Mouse (Mus musculus) urinary bladder, postnatal 36 days (tissue): ENCODE results near the gene Slc25a51.

Experiments used
- DNase-seq, 2 experiments: peaks; one replicate each; pipeline ENCODE4 v3.0.0; 2022; ENCODE audit warnings: low spot score in 2 of 2, mixed read lengths in 1 of 2

Slc25a51 gene

DNA sequence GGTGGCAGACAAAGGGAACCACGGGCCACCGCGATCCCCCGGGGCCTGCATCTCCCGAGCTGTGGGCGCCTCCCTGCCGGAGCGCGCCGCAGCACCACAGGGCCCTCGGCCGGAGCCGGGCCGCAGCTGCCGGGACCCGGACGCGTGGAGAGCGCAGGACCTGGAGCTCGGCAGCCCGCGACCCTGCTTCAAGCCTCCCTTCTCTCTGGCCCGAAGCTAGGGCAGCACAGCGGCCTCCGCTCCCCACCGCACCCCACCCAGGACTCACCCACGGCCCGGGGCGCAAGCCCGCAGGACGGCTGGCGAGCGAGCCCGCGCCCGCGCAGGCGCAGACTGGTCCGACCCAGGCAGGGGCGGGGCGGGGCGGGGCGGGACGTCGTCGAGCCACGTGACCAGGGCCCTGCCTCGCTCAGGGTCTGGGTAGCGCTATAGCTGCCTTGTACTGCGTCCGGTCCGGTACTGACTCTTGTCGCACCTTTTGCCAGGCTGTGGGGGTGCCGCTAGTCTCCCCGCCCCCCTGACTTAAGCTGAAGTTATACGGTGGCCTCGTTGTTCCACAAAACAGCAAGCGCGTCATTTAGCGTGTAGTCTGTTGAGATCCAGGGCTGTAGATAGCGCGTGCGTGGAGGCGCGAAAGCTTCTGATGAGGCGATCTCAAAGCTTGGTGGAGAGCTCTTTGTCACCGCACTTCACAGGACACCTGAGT, at the start of gene Slc25a51:
Slc25a51 (minus strand) TSS at position 340 of the 706 bp plus-strand sequence.
- DNase-seq = peak; percentile 78 to 86

DNA sequence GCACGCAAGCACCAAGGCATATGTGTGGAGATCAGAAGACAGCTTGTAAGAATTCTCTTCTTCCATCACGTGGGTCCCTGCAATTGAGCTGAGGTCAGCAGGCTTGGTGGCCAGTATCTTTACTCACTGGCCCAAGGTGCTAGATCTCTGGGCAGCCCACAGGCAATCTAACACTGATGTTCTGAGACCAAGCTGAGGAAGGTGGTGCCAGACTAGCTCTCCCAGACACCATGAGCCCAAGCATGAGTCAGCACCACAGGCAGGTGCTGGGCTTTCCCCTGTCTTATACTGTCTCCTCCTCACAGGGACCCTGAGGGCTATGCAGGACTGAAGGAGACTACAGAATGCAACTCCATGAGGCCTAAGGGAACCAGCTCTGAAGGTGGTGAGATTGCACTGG, 49.0 kb upstream of the Slc25a51 start:
- DNase-seq = no peak

DNA sequence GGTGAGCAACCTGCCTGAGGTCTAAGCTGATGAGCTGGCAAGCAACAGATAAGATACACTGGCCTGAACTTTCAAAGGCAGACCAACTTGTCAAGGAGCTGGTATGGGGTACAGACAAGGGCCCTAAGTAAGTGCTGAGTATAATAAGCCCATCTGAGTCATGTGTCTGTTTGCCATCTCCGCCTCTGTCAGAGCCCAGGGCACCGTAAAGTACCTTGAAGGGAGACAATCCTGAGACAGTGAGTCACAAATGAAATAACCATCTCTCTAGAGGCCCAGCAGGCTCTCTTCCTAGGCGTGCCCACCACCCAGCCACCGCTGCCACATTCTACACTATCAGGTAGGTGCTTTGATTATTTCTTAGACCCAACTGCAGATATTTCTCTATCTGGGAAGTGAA, 46.4 kb upstream of the Slc25a51 start:
- no peak for DNase-seq

DNA sequence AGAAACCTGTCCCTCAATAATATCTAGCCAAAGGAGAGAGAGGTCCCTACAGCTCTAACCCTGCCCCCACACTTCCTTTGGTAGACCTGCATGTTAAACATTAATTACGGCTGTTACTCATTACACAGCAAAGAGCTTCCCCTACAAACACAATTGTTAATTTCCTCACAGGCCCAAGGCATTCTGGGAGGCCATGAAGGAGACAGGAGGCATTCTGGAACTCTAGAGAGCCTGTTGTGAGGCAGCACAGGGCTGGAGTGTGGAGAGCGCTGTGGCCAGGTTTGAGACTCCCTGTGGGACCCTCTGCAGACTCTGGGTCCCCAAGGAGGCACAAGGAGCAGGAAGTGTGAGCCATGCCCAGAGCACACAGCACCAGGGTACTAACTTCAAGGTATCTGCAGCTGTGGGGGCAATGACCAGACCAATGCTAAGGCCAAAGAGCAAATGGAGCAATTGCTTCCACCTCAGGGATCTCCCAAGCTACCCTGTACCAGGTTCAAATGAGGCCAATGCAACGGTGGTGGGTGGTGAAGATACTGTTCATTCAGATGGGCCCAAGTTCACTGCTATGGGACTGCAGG, 44.8 kb upstream of the Slc25a51 start:
- DNase-seq = no peak

DNA sequence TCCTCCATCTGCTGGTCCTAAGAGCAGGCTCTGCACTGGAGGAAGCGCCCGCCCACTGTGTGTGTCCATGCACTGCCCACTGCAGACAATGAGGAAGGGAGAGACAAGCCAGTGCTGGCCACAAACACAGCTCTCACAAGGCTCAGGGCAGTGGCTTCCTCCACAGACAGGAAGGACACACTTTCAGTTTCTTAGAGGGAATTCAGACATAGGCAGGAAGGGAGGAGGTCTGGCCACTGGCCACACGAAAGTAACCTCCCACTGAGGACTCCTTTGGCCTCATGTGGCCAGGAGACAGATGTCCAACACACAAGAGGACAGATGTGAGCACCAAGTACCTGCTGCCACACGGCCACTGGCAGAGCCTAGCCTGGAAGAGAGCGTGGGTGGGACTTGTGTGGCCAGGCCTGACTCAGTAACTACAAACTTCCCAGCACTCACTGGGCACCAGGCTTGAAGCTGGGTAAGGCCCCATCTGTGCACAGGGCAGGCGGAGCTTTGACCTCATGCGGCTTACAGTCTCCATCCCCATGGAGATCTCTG, 44.1 kb upstream of the Slc25a51 start:
- peak; percentile 26 to 49 for DNase-seq

DNA sequence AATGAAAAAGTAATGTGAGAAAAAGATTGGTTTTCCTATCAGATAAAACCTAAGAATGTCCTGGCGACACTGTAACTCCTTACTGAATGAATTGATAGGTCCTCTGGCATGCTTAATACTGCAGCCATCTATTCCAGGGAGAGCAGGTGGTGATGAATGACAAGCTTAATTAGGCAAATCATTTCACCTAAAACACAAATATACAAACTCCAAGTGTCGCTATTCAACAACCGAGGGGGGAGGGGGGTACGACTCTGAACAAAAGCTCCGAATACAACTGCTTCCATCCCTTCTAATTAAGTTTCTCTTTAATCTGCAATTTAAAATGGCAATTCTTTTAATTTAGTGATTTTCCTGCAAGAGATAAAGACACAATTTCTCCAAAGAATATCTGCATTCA, 40.4 kb upstream of the Slc25a51 start:
- DNase-seq = no peak

DNA sequence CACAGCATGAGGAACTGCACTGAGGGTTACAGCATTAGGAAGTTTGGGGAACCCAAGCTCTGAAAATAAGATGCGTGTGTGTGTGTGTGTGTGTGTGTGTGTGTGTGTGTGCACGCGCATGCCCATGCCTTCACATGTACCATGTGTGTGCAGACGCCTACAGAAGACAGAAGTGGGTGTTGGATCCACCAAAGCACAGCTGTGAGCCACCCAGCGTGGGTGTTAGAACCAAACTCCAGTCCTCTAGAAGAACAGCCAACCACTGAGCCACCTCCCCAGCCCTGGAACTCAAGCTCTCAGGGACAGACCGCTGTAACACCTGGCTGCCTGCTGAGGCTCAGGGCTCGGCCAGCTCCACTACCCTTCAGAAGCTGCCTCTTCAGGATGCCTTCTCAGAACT, 39.9 kb upstream of the Slc25a51 start:
- no peak for DNase-seq

DNA sequence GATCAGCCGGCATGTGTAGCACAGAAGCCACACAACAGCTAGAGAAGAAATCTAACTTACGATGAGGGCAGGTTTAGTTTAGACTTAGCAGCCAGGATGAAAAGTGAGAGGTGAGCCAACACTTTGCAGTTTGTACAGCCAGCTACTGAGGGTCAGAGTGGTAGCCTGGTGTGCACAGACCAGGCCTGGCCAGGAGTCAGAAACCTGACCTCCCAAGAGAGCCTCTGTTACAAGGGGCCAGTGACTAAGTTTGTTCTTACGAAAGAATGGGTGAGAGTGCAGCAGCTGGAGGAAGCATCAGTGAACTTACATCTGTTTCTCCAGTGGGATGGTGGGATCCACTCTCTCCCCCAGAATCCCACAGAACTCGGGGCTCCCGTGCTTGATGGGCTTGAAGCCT, 38.6 kb upstream of the Slc25a51 start:
- DNase-seq = peak in 1 of 2 experiments; percentile 56

DNA sequence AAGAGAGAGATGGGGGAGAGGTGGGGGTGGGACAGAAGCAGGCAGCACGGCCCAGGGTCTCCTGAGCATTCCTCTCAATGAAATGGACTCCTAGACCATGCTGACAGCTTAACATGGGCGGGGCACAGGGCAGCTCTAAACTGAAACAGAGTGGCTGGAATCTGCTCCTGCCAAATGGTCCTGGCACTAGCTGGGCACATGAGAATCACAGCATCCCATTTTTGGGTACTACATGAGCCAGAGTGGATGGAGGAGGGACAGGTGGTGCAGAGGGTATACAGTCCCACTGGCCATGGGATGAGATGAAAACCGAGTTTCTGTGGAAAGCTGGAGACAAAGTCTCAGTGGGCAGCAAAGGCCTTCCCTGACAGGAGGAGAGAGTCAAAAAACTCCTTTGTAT, 36.7 kb upstream of the Slc25a51 start:
- DNase-seq = no peak

DNA sequence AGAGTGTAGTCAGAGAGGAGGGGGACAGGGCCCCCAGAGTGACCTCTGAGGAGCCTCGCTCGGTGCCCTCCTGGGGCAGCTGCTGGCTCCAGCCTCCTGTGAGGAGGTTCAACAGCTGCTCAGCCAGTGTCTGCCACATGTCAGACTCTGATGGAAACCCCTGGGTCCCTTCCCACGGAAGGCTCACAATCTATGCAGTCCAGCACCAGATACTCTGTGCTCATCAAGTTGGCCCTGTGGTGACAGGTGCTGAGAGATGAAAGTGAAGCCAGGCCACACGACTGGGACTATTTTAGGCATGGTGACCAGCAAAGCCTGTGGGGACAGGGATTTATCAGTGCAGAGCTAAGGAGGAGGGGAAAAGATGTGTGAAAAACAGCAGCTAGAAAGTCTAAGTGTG, 36.2 kb upstream of the Slc25a51 start:
- no peak for DNase-seq

DNA sequence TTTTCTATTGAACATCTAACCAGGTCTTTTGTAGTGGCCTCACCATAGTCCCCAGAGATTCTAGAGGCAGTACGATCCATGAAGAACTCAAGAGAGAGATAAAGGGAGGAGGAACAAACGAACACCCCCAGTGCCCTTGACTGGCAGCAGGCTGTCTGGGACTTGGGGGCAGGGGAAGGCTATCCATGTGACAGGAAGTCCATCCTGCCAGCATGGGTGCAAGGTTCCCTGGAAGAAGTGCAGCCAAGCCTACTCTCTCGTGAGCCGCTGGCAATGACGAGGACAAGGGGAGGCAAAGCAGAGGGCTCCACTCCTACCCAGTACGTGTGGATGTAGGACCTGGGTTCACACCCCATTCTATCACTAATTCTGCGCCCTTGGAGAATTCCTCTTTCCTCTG, 35.1 kb upstream of the Slc25a51 start:
- DNase-seq = no peak

DNA sequence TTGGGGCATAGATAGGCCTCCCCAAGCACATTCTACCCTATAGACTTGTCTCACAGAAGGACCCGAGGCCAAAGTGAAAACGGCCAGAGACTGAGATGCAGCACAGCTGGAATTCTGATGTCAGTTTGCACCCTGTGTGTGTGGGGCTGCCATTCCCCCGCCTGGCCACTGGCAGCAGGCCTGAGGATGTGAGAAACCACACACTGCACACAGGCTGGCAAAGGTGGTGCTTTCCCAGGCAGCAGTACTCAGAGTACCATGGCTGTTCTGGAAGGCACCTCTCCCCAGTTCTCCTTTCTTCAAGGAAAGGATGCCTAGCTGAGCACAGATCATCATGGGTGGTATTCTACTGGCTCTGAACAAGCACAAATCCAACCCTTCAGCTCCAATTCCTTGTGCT, 33.7 kb upstream of the Slc25a51 start:
- no peak for DNase-seq

DNA sequence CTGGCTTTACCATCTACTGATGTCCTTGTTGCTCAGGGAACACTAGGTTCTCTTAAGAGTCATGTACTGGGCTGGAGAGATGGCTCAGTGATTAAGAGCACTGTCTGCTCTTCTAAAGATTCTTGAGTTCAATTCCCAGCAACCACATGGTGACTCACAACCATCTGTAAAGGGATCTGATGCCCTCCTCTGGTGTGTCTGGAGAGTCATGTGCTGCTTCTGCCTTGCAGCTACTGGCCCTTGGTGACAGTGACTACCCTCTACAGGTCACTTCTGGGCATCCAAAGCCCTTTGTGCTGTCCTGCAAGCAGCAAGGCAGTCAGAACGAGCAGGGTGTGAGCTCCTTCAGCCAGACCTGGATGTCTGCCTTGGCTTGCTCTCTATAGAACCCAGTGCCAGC, 33.2 kb upstream of the Slc25a51 start:
- DNase-seq = no peak

DNA sequence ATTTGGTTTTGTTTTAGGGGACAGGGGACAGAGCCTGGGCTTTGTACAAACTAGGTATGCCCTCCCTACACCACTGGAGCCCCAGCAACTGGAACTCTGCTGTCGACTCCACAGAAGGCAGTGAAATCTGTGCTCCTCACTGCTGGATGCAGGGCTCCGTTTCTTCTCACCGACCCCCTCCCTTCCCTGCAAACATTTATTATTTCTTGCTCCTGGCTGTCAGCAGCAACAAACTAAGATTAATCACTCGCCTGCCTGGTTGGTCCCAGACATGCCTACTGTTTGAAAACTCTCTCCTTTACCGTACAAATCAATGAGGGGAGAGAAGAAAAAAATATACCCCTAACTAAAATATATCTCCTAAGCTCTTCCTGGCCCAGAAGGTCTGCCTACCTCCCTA, 30.7 kb upstream of the Slc25a51 start:
- DNase-seq = no peak

DNA sequence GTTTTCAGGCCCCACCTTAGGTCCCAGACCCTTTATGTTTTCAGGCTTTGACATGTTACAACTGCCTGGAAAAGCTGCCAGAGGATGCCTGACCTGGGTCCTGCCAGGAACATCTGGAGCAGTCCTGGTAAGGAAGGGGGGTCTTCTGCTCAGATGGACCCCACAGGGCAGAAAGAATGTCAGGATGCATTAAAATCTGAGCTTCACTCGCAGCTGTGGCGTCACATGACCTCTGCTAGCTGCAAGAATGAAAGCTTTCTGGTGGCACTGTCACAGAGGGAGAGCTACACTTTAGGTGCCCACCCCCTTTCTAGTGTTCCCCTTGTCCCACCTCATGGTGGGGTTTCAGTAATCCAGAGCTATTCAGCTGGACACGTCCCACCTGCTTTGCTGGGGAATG, 28.4 kb upstream of the Slc25a51 start:
- no peak for DNase-seq

DNA sequence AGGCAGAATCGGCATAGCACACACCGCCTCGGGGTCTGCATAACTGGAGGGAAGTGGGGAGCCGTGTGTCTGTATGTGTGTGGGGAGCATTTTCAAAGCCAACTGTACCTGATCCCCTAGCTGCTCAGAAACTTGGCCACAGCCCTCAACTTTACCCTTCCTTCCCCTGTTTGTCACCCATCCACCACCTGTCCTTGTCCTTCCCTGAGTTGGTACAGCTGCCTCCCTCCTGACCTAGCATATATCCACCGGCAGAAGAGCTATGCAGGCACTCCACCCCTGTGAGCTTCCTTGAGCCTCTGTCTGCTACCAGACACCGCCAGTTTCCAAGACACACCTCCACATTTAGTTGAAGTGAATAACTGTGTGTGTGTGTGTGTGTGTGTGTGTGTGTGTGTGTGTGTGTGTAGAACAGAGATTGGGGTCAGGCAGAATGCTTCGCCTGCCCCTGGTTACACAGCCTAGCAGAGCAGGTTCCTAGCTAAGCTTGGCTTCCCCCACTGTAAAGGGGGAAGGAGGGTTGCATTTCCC, 27.9 kb upstream of the Slc25a51 start:
- DNase-seq = no peak

DNA sequence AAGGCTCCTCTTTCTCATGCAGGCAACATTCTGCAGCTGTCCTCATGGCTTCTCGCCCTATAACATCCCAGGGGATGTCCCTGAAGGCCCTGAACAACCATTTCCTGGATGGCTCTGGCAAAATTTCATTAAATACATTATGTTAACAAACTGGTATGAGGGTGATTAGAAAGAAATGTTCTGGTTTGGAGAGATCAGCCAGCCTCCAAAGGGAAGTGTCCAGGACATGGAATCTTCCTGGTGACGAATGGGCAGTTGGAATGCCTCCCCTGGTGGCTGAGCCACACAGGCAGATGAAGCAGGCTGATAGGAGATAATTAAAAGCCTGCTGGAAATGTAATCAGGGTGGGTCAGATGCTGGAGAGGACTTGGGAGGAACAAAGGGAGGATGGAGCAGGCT, 27.3 kb upstream of the Slc25a51 start:
- no peak for DNase-seq

DNA sequence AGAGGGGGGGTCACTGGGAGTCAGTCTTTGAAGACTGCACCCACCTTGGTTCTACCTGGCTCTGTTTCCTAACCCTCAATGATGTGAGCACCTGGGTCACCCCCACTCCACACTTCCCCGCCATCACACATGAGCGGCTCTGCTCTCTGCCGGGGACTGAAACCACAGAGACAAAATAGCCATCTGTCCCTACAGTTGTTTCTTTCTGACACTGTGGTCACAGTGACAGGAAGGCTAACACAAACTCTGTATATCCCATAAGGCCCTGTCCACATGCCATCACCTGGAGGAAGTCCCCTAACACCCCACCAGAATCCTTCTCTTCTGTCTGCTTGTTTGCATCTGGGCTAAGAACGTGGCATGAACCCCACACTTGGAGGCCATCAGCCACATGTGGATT, 26.1 kb upstream of the Slc25a51 start:
- no peak for DNase-seq

DNA sequence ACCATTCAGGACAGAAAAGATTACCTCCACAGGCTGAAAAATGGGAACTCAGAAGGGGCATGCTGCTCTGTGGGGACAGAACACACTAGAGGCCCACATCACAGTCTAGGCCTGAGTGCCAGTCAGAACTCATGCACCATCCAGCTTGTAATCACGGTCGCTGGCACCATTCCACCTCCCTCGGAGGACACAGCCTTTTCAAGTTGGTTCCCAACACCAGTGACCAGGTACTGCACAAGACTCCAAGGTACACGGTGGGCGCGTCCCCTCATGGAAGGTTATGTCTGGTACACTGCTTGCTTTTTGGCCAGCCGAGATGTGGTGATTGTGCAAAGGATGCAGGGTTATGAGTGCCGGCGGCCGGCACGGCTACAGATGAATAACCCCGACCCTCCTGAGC, 25.5 kb upstream of the Slc25a51 start:
- DNase-seq = no peak

DNA sequence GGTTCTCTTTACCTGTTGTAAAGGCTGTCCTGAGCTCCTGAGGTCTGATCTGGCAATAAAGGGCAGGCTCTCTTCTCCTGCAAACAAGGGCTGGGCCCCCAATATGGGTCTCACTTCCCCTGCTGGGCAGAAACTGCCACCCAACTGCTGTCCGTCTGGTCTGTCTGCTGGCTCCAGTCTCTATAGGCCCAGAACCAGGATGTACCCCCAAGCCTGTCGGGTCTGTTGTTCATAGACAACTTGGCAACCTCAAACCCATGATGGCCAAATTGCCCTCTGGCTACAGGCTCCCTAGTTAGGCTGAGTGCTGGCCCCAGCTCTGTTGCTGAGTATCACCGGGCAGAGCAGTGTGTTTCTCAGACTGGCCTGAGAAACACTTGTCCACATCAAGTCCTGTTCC, 23.2 kb upstream of the Slc25a51 start:
- DNase-seq = no peak

DNA sequence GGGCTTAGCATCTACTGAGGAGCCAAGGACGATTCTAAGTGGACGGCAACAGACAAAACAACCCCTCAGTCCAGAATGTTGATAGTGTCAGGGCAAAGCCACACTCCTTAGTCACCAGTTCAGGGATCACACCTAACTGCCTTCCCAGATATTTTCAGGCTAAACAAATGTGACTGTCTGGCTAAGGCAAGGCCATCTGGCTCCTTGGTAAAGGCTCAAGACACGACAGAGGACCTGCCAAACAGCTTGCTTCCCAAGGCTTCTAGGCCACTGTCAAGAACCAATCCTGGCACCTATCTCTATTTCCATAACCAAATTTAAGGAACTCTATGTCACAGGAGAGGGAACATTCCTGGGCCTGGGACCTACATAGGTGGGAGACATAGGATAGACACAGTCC, 22.8 kb upstream of the Slc25a51 start:
- DNase-seq = no peak

DNA sequence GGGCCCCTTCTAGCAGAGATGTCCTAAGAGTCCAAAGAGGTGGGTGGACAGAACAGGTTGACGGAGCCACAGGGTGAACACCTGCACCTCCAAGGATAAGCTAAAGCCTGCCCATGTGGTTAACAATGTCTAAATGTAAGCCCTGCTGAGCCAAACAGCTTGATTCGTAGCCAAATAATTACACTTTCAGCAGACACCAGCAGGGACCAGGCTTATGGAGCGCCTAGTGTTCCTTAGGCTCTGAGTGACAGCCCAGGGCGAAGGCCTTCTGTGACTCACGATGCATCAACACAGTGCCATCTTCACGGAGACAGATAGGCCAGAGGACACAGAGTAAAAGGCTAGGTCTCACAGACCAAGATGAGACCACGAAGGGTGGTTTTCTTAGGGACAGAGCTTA, 20.9 kb upstream of the Slc25a51 start:
- DNase-seq = no peak

DNA sequence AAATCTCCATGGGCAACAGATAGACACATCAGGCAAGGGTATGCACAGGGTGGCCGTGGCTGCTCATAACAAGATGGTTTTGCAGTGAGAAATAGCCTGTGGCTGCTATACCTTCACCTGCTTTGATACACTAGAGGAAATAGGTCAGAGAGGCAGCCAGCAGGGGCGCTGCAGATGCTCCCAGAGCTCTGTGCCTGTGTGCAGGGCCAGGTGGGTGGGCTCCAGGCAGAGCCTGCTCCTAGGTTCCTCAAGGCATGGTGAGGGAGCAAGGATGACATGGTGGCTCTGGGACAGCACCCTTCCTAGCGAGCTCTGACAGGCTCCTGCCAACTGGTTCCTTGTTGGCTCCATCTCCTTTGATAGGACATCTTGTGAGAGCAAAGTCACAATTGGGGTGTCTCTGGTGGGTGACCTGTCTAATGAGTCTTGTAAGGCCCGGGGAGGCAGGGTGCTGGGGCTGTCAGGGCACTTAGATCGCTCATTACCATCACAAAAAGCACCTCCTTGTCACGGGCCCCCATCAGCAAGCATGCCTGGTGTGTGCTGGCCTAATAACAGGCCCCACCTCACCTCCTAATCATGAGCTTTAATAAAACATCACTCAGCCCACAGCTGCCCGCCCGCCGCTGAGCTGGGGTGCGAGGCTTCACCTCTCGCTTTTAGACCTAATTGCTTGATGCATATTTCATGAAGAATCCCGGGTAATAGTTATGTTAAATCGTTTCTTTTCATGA, 18.3 kb upstream of the Slc25a51 start:
- no peak for DNase-seq
